Mouse (Mus musculus): ENCODE measurements around the gene Slco4a1.
A peak's percentile ranks its signal among the peaks of the same experiment; 100 is the strongest.

Gene Slco4a1

DNA sequence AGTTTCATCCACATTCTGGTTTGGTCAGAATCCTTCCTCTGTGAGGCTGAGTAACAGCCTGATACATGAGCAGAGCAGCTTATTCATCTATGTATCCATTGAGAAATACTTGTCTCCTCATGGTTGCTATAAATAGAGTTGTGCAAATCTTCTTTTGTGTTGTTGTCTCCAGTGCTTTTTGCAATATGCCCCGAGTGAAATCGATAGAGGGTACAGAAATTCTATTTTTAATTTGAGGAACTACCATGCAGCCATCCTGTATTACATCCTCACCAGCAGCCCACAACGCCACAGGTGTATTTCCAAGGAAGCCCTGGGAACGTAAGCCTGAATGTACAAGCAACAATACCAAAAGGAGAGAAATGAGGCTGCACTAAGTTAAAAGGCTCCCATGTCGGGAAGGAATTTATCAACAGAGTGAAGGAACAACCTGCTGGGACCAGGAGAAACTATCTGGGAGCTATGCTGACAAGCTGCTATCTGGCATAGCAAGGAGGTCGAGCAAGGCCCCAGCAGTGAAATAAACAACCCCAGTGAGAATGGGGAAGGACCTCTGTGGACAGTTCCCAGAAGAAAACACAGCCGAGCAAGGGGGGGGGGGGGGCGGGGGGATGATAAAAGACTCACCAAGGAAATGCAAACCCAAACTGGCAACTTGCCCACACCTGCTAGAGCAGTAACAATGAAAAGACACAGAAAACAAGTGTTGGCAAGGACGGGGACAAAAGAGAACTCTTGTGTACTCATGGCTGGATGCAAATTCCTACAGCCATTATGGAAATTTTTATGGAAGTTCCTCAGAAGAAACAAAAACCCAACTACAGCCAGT is 10.9 kb upstream of the Slco4a1 start:
- no peak for DNase-seq (ENCODE audit: inconsistent age in 2 of 2, low spot score in 1 of 2)

- DNase-seq (ENCODE audit: inconsistent age in 2 of 2, low spot score in 1 of 2), result no peak
Measured at GRCm38 (mm10) chr2:180445962-180446361, 10.1 kb upstream of the Slco4a1 start.

DNA sequence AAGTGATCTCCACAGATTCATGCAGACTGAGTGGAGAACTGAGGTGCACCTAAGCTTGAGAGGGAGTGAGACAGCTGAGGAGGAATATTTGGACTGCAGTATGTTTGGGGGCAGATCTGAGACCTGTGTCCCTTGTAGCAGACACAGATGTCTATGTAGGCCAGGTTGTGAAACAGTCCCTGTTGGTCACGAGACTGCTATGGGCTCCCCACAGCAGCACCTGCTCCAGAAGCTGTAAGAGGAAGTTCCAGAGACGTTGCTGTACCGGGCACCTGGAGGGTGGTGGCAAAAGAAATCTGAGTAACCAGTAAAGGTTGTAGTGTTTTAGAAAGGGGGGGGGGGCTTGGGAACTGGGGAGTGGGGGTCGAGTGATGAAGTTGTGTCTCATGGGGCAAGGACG is 7.0 kb upstream of the Slco4a1 start:
- DNase-seq (ENCODE audit: inconsistent age in 2 of 2, low spot score in 1 of 2), result no peak

DNA sequence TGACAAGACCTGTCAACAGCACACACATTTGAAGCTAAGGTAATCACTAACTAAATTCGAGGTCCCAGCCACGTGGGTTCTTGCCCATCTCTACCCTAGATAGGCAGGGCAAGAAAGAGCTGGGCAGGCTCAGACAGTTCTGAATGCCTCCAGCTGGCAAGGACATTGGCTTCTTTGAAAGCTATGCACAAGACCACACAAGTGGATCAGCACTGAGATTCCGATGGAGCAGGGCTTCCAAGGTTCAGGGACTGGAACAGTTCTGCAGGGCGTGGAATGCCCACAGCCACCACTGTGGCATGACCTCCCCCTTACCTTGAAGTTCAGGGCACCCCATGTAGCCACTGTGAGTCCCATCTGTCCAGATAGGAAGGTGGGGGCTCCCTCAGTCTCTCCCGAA is 5.5 kb upstream of the Slco4a1 start:
- DNase-seq (ENCODE audit: inconsistent age in 2 of 2, low spot score in 1 of 2), result no peak

- DNase-seq (ENCODE audit: inconsistent age in 2 of 2, low spot score in 1 of 2), result no peak
Measured at GRCm38 (mm10) chr2:180456705-180457104, 660 bp downstream of the Slco4a1 start.

DNA sequence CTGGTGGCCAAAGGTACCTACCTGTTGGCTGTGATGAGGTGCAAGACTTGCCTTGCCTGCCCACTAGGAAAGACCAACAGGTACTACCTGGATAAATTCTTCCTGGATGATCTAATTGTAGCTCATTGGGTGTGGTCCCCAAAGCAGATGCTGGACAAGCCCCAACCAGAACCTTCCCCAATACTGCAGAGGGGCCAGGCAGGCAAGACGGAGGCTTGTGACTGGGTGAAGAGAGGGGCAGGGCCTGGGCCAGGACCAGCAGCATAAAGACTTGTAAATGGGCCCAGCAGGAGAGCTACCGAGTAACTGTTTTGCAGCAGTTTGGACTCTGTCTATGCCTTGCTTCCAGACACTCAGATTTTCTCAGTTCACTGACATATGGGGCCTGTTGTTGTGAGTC is 1.6 kb downstream of the Slco4a1 start:
- no peak for DNase-seq (ENCODE audit: inconsistent age in 2 of 2, low spot score in 1 of 2)

- DNase-seq (ENCODE audit: inconsistent age in 2 of 2, low spot score in 1 of 2), result no peak
Measured at GRCm38 (mm10) chr2:180459437-180459836, 3.4 kb downstream of the Slco4a1 start.

DNA sequence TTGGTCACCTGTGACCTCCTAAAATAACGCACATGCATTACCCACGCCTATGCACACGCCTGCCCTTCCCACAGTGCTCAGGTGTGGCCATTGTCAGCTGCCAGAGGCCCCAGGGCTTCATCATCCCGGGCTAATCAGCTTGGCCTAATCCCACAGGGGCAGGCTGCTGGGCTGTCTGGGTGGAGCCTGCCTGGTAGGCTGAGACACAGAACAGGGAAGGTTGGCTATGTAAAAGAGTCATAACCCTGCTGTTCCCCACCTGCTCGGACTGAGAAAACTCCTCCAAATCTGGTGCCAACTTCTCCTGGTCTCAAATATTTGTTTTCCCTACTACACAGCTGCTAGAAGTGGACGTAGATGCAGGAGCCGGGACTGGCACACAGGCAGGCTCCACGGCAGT is 4.8 kb downstream of the Slco4a1 start:
- no peak for DNase-seq (ENCODE audit: inconsistent age in 2 of 2, low spot score in 1 of 2)

DNA sequence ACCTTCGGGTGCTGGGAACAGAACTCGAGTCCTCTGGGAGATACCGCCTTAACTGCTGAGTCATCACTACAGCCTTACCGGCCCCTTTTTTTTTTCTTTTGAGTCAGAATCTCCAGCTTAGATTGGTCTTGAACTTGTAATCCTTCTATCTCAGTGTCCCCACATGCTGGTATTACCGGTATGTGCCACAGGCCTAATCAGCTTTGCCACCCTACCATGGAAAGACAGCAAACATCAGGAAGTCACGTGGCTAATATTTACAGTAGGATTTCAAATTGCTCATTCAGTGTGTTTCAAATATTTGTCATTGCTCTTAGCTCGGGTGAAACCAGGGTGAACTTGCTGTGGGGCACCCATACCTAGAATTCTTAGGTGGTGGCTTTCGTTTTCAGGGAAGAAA is 6.5 kb downstream of the Slco4a1 start:
- DNase-seq (ENCODE audit: inconsistent age in 2 of 2, low spot score in 1 of 2), result no peak

- DNase-seq (ENCODE audit: inconsistent age in 2 of 2, low spot score in 1 of 2), result no peak
Measured at GRCm38 (mm10) chr2:180466505-180466904, 10.5 kb downstream of the Slco4a1 start.

DNA sequence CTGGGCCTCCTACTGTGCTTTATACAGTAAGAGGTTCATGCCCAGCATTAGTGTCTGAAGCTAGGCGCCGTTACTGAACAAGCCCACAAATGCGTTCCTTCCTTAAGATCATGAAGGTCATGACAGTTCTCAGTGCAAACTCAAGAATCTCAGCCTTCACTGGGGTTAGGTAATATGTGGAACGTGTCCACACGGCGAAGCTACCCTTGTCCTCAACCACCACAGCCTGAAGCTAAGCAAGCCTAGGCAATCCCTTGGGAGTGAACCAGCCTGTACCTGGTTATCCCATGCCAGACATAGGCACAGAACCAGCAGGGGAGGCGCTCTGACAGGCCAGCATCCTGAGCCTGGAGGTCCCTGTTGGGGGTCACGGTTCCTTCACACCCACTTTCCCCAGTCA is 12.8 kb downstream of the Slco4a1 start:
- no peak for DNase-seq (ENCODE audit: inconsistent age in 2 of 2, low spot score in 1 of 2)

DNA sequence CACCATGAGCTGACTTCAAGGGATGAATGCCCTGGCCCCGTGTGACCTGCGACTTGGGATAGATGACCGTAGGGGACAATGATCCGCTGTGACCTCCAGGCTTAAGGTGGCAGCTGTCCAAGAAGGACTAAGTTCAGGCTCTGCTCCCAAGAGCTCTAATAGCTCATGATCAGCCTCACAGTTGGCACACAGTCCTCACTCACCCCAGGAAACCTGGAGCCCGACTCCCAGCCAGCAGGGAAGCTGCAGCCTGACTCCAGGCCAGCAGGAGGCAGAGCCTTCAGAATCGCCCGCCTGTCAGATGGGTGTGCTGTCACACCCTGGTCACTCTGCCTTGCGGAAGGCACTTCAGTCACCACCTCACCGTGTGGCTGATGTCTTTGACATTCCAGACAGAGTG is 13.7 kb downstream of the Slco4a1 start:
- DNase-seq (ENCODE audit: inconsistent age in 2 of 2, low spot score in 1 of 2), result peak in 1 of 2 experiments; percentile 51

DNA sequence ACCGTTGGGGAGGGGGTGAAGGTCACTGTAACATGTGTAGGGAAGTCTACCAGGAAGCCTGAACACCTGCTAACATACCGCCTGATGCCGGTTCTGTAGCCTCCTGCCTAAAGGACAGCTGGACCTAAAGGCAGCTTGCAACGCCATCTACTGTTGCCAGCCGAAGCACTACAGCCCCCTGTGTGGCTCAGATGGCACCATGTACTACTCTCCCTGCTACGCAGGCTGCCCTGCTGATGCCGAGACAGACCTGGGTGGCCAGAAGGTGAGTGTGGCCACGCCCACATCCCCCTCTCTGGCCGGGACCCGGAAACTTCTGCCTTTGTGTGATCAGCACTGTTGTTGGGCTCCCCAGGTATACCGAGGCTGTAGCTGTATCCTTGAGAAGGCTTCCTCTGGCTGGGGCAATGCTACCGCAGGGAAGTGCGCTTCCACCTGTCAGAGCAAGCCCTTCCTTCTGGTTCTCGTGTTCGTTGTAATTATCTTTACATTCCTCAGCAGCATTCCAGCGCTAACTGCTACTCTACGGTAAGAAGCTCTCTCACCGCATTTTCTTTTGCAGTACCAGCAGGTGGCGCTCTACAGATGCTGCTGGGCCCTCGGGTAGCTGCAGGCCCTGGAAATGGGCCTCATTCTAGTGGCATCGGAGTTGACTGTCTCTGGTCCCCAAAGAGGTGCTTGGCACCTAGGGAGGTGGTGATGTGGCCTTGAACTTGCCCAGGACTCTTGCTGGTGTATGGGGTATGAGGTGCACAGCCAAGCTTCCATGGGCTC is 16.4 kb downstream of the Slco4a1 start:
- peak in 1 of 2 experiments; percentile 19 for DNase-seq (ENCODE audit: inconsistent age in 2 of 2, low spot score in 1 of 2)

GRCm38 (mm10) chr2:180473080-180473440 is 17.0 kb downstream of the Slco4a1 start:
- DNase-seq (ENCODE audit: inconsistent age in 2 of 2, low spot score in 1 of 2), result peak; percentile 28 to 81

DNA sequence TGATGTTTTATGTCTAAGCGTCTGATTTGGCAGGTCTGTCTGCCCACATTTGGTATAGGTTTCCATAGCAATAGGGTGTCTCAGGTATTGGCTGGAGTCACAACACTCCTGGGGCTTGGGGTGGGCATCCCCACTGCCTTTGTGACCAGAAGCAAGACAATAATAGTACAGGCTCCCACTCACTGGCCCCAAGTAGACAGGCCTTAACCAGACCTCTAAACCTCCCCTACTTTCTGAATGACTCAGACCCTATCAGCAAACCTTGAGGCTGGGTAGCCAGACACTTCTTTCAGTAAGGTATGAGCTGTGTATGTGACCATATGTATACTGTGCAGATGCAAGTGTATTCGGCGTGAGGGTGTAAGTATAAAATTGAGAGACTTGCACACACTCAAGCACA is 18.8 kb downstream of the Slco4a1 start:
- DNase-seq (ENCODE audit: inconsistent age in 2 of 2, low spot score in 1 of 2), result no peak

DNA sequence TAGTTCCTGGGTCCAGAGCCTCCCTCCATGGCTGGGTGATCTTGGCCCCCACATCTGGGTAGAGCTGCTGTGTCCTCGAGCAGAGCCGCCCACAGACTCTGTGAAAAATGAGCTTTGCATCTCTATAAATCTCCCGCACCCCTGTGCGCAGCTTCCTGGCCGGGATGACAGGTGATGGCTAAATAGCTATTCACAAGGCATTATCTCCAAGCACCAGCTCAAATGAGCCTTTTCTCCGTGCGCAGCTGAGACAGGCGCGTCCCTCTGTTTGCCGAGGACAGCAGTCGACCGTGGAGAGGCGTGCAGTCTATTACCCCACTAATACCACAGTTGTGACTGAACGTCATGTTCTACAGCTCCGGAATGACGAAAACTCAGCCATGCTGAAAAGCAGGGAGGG is 26.2 kb downstream of the Slco4a1 start:
- no peak for DNase-seq (ENCODE audit: inconsistent age in 2 of 2, low spot score in 1 of 2)

GRCm38 (mm10) chr2:180484882-180485281 is 28.8 kb downstream of the Slco4a1 start:
- DNase-seq (ENCODE audit: inconsistent age in 2 of 2, low spot score in 1 of 2), result no peak

GRCm38 (mm10) chr2:180485306-180485705 is 29.3 kb downstream of the Slco4a1 start:
- no peak for DNase-seq (ENCODE audit: inconsistent age in 2 of 2, low spot score in 1 of 2)

DNA sequence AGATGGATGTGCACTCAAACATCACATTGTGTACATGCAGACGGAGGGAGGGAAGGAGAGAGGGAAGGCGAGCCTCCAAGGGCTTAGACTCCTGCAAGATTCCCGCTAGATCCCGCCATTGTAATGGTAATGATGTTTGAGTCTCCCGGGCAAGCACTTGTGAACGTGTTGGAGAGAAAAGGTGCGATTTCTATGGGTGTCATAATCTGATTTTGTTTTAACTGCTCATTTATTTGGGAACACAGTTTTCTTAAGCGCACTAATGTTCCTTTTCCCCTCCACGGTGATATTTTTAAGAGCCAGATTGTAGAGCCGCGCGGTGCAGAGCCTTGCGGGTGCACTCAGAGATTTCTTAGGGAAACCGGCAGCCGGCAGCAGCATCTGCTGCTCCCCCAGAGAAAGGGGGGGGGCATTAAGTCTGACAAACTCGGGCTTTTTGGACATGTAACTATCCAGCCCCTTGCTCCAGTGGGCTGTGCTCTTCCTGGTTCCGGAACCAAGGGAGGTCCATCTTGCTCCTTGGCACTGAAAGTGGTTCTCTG is 32.2 kb downstream of the Slco4a1 start:
- no peak for DNase-seq (ENCODE audit: inconsistent age in 2 of 2, low spot score in 1 of 2)

- no peak for DNase-seq (ENCODE audit: inconsistent age in 2 of 2, low spot score in 1 of 2)
Measured at GRCm38 (mm10) chr2:180495906-180496305, 39.9 kb downstream of the Slco4a1 start.

DNA sequence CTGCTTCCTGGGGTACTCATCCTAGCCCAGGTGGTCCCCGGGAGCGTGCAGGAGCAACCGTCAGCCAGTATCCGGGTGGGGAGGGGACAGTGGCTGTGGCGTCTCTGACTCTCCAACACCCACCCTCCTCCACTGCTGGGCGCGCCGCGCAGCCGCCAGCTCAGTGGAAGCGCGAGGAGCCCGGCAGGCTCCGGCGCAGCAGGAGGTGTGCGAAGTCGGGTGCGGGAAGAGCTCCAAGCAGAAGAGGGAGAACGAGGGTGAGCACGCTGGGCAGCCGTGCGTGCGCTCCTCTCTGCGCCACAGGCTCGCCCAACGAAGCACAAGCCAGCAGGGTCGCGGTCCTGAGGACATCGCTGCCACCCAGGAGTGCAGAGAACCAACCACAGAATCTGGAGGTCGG is 43.7 kb downstream of the Slco4a1 start, which contains the start of gene Ntsr1:
Gene Ntsr1, plus strand, starts transcription at position 236 of the 400 bp plus-strand sequence.
- DNase-seq (ENCODE audit: inconsistent age in 2 of 2, low spot score in 1 of 2), result no peak

DNA sequence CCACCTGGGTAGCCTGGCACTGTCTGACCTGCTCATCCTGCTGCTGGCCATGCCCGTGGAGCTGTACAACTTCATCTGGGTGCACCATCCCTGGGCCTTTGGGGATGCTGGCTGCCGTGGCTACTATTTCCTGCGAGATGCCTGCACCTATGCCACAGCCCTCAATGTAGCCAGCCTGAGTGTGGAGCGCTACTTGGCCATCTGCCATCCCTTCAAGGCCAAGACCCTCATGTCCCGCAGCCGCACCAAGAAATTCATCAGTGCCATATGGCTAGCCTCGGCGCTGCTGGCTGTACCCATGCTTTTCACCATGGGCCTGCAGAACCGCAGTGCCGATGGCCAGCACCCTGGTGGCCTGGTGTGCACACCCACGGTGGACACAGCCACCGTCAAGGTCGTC is 44.7 kb downstream of the Slco4a1 start:
- no peak for DNase-seq (ENCODE audit: inconsistent age in 2 of 2, low spot score in 1 of 2)

Measured in adrenal gland, adult (tissue).